24 mouse cellular contexts compared by ENCODE assay signal in genomic region chr6:7496766-7497165, GRCm38 (mm10). TPM values are rescaled to one million over a fixed set of nuclear protein-coding genes. Genes with fewer than 3 reads are reported as not detected.
A peak's percentile ranks its signal among the peaks of the same experiment; 100 is the strongest.
DNase-seq lines count a peak whose midpoint lies in the region; ATAC-seq and TF ChIP-seq lines count a peak whose summit lies in the region.
"Had no signal": no experiment of that assay in that cellular context is flagged by ENCODE, and none has a peak within 500 bp of the region (broad histone marks: within the 10 kb centered on the region; RNA-seq: fewer than 3 reads in every experiment).

No protein-coding gene starts in this region.

- TF ChIP-seq POLR2A in lung, adult 2 months (IDR thresholded peaks at IDR 0.05; ENCODE audit: borderline replicate concordance, extremely low read depth, low read depth, low read length): no peak
- TF ChIP-seq POLR2A in brain, embryonic 14.5 days (IDR thresholded peaks at IDR 0.05; ENCODE audit: borderline replicate concordance, extremely low read depth, insufficient read depth, insufficient read length, poor library complexity, severe bottlenecking): no peak
- TF ChIP-seq POLR2A in limb, embryonic 14.5 days (IDR thresholded peaks at IDR 0.05; ENCODE audit: borderline replicate concordance, extremely low read depth, insufficient read depth, insufficient read length): no peak

- WGBS in lung, embryonic 14.5 days: 42% methylated on average over 3 of the region's 3 CpGs
- WGBS in lung, adult 2 months: 38% methylated on average over 3 of the region's 3 CpGs
- 27% methylated on average over 3 of the region's 3 CpGs for WGBS in limb, embryonic 14.5 days

- H3K27ac ChIP-seq in lung, embryonic 14.5 days (ENCODE audit: low read depth): no peak overlapping the region
- H3K27ac ChIP-seq in limb, embryonic 14.5 days (replicated peaks; ENCODE audit: low read depth, low read length): 0 out of 2 replicates have a peak overlapping the region, but pooled peaks have one; percentile 8
- H3K27ac ChIP-seq: kidney, postnatal 0 days; limb, embryonic 13.5 days; liver, embryonic 12.5 days; macrophage had no signal

- no peaks in the 10 kb centered on the region for H3K4me1 ChIP-seq in lung, embryonic 14.5 days (ENCODE audit: insufficient read depth)
- no peaks in the 10 kb centered on the region for H3K4me1 ChIP-seq in lung, adult 2 months (ENCODE audit: control insufficient read depth, insufficient read depth, low read length)
- H3K4me1 ChIP-seq in limb, embryonic 14.5 days (ENCODE audit: control insufficient read depth, insufficient read depth, low read length): no peaks in the 10 kb centered on the region
- H3K4me1 ChIP-seq: limb, embryonic 13.5 days; liver, embryonic 12.5 days had no signal

- ATAC-seq in lung, embryonic 14.5 days (ENCODE audit: insufficient read depth): no peak
- ATAC-seq in limb, embryonic 14.5 days (ENCODE audit: low FRiP score, low read depth): no peak
- ATAC-seq: activated CD4-positive, CD25-positive, alpha-beta regulatory T cell, adult 4 months; forebrain, embryonic 16.5 days; intestine, embryonic 16.5 days; liver, embryonic 12.5 days; liver, postnatal 0 days had no signal

- no peak overlapping the region for H3K4me3 ChIP-seq in lung, embryonic 14.5 days (ENCODE audit: low read depth, low read length)
- H3K4me3 ChIP-seq in lung, adult 2 months (replicated peaks; ENCODE audit: extremely low read depth, low read depth, low read length): no peak overlapping the region
- no peak overlapping the region for H3K4me3 ChIP-seq in limb, embryonic 14.5 days (replicated peaks; ENCODE audit: low read length)
- H3K4me3 ChIP-seq: limb, embryonic 13.5 days; liver, embryonic 12.5 days had no signal

- H3K9me3 ChIP-seq in lung, embryonic 14.5 days (ENCODE audit: low read depth, low read length): no peaks in the 10 kb centered on the region
- no peaks in the 10 kb centered on the region for H3K9me3 ChIP-seq in limb, embryonic 14.5 days (ENCODE audit: control insufficient read depth, low read length)
- H3K9me3 ChIP-seq: limb, embryonic 13.5 days; liver, embryonic 12.5 days had no signal

- TF ChIP-seq CTCF in lung, embryonic 14.5 days (IDR thresholded peaks at IDR 0.05; ENCODE audit: low read depth): no peak
- no peak for TF ChIP-seq CTCF in lung, adult 2 months (IDR thresholded peaks at IDR 0.05; ENCODE audit: insufficient read depth, low read length)
- no peak for TF ChIP-seq CTCF in brain, embryonic 14.5 days (IDR thresholded peaks at IDR 0.05; ENCODE audit: borderline replicate concordance, extremely low read depth, insufficient read depth, insufficient read length)

- no peaks in the 10 kb centered on the region for H3K27me3 ChIP-seq in lung, embryonic 14.5 days (ENCODE audit: insufficient read depth, low read length)
- no peaks in the 10 kb centered on the region for H3K27me3 ChIP-seq in limb, embryonic 14.5 days (ENCODE audit: control insufficient read depth, insufficient read depth, low read length)
- H3K27me3 ChIP-seq: limb, embryonic 13.5 days; liver, embryonic 12.5 days had no signal

- H3K9ac ChIP-seq in lung, embryonic 14.5 days: no peak overlapping the region
- H3K9ac ChIP-seq in limb, embryonic 14.5 days (ENCODE audit: low read depth, low read length, severe bottlenecking): no peak overlapping the region
- H3K9ac ChIP-seq: limb, embryonic 13.5 days; liver, embryonic 12.5 days; liver, postnatal 0 days had no signal

- DNase-seq in lung, embryonic 14.5 days: peak; percentile 27
- no peak for DNase-seq in lung, adult 2 months
- DNase-seq in brain, embryonic 14.5 days (ENCODE audit: low read depth): peak; percentile 58
- peak; percentile 10 for DNase-seq in embryo, embryonic 11 days
- peak; percentile 13 for DNase-seq in limb, embryonic 14.5 days (ENCODE audit: low spot score)
- no peak for DNase-seq in frontal cortex, adult 2 months (ENCODE audit: extremely low spot score in 1 of 2, low spot score in 1 of 2)
- DNase-seq: adrenal gland, adult 2 months; adrenal gland, postnatal 36 days; B cell, adult 2 months; cerebellum, adult 8-10 months; cerebellum, postnatal 25 days; gastrocnemius, postnatal 14 days; heart, postnatal 14 days; kidney, adult 8-10 months; layer of hippocampus, adult 9-11 months; liver, postnatal 0 days; lung, postnatal 10 days had no signal

- no peaks in the 10 kb centered on the region for H3K36me3 ChIP-seq in lung, embryonic 14.5 days (ENCODE audit: insufficient read depth)
- no peaks in the 10 kb centered on the region for H3K36me3 ChIP-seq in limb, embryonic 14.5 days (ENCODE audit: control insufficient read depth, insufficient read depth, low read length)
- H3K36me3 ChIP-seq: limb, embryonic 13.5 days; liver, embryonic 12.5 days had no signal

- H3K4me2 ChIP-seq in lung, embryonic 14.5 days: no peak overlapping the region
- no peak overlapping the region for H3K4me2 ChIP-seq in limb, embryonic 14.5 days (replicated peaks; ENCODE audit: low read depth, low read length, severe bottlenecking)
- H3K4me2 ChIP-seq: limb, embryonic 13.5 days; liver, embryonic 12.5 days had no signal

RNA-seq across cellular contexts. Expression of gene Tac1, which starts 57.9 kb away (rescaled TPM):
- 0.18 TPM in 1 of 2 replicates, not detected in the other for polyA plus RNA-seq in lung, embryonic 14.5 days (2014; fragmentation: Nextera tagmentation; extraction: Ambion mirVana)
- polyA plus RNA-seq in lung, adult 2 months (2012; rRNA removed): not detected in 2 replicates
- polyA plus RNA-seq in brain, embryonic 14.5 days (2012; rRNA removed): 36.9 and 44.2 TPM in 2 replicates
- 15.0 and 15.5 TPM in 2 replicates for polyA plus RNA-seq in limb, embryonic 14.5 days (2012; rRNA removed)
- 31.0 and 31.7 TPM in 2 replicates for polyA plus RNA-seq in limb, embryonic 14.5 days (2014; fragmentation: Nextera tagmentation; extraction: Ambion mirVana)
- polyA plus RNA-seq in frontal cortex, adult 2 months (2012; rRNA removed): 35.4 and 40.2 TPM in 2 replicates
- polyA plus RNA-seq: activated CD4-positive, CD25-positive, alpha-beta regulatory T cell, adult 4 months; adrenal gland, adult 2 months; liver, postnatal 0 days; macrophage had no signal

Comparison
In these comparisons a context has a peak if more than half of its experiments do, and no peak if none do; other contexts are left out.
1. DNase-seq: peak in lung, embryonic 14.5 days (single experiment), brain, embryonic 14.5 days (single experiment), embryo, embryonic 11 days (single experiment) and limb, embryonic 14.5 days (single experiment); none in lung, adult 2 months (single experiment) and frontal cortex, adult 2 months (0 of 2).
2. RNA of gene Tac1, which starts 57.9 kb away (polyA plus RNA-seq): 35.4 to 40.2 TPM in frontal cortex, adult 2 months, 36.9 to 44.2 TPM in brain, embryonic 14.5 days and 15.0 to 31.7 TPM in limb, embryonic 14.5 days; 0.18 TPM in lung, embryonic 14.5 days and not detected in lung, adult 2 months; every median in the first group is over 10 times any median in the second.